Mouse (Mus musculus): ENCODE measurements at regions not wholly inside any gene's neighbourhood (a gene's known extent, or its start where the extent isn't known, plus 50 kb on each side); places are given as distances from the start of the nearest gene placed in this dataset.
A peak's percentile ranks its signal among the peaks of the same experiment; 100 is the strongest.

DNA sequence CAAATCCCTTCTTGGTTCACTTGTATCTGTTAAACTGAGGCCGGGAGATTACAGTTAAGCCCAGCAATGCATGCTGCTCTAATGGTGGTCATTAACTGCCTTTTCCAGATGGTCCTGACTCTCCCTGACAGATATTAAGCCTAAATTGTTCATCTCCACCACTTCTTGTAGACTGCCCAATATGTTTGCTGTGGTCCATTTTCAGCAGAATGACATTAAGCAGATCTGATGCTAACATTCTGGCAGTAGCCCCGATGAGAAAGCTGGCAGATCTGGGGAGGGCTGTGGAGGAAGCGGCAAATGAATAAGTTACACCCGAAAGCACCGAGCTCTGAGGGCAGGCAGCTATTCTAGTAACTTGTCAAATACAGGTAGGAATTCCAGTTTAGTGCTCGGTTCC, 123.5 kb upstream of the Cdh6 start:
- peak; percentile 44; the same call in 1 of the 2 replicates for ATAC-seq (ENCODE audit: low TSS enrichment)

DNA sequence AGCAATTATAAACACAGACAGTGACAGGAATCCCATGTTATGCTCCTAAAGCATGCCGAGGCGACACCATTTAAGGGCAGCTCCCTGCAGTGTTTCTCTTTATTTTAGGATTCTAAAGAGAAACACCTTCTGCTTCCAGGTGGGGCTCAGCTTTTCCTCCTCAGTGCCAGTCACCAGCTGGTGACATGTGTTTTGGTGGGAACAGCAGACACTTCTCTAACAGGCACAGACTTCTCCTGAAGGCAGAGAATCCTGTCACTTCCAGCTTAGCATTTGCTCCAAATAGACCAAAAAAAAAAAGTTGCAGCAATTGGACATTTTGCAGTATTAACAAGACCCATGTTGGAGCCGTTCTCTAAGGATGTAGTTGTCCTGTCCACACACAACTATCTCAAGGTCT, 115.6 kb upstream of the Cdh6 start:
- ATAC-seq (ENCODE audit: low TSS enrichment) = peak; percentile 74

DNA sequence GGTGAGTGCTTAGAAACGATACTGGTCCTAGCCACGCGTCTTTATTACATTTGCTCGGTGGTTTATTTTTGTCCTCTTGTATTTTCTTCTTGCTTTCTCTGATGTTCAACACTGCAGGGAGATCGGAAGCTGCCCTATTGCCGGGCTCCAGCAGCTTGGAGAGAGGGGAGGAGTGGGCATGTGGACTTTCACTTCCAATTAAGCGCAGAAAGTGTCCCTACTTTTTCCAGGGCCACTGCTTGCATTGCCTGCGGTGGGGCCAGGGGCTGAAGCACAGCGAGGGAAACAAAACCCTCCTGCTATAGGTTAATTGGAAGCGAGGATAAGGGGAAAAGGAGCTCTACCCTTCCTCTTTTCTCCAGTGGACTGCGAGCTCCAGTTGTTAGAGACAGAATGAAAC, 114.4 kb upstream of the Cdh6 start:
- peak; percentile 44 for ATAC-seq (ENCODE audit: low TSS enrichment)

DNA sequence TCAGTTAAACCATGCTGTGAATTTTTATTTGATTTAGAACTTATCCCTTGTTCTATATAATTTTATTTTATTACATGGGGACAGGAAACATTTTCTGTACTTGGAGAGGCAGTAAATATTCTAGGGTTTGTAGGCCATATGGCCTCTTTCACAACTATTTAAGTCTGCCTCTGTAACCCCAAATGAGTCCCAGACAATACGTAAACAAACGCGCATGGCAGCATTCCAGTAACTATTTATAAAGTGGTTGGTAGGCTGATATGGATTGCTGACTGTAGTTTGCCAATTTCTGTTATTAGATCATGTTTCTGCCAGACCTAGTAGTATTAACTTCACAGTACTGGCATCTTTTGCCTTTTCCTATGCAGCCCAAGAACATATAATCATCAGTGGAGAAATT, 111.9 kb upstream of the Cdh6 start:
- no peak for ATAC-seq (ENCODE audit: low TSS enrichment)

DNA sequence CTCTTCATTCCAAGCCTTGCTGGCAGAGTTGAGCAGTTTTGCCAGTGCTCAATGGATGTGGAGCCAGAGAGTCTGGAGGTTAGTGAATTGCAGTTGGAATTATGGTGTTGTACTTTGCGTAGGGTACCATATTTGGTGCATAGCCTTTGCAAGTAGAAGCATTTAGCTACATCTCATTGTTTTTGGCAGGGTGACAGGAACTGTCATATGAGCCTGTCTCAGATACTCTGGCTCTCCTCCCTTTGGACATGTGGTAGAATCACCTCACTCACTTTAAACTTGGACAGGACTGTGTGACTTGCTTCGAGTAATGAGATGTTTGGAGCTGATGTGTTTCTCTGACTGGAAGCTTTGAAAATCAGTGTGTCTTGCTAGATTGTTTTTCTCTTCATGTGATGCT, 110.7 kb upstream of the Cdh6 start:
- ATAC-seq (ENCODE audit: low TSS enrichment) = peak; percentile 22; the same call in 1 of the 2 replicates

DNA sequence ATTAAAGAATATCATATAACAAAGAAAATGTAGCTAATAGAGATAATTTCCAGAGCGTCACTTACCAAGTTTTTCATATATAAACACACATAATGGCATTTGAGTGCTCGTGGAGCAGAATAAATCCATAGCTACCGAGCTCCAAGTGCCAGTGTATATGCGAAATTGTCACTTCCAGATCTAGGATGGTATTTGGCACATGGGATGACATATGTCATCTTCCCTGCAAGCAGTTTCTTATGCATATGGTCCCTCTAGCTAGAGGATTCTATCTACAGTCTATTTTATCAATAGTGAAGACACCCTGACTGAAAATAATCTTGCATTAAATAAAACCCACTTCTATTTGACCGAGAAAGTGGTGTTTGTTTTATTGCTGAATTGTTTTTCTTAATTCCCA, 109.6 kb upstream of the Cdh6 start:
- no peak for ATAC-seq (ENCODE audit: low TSS enrichment)

DNA sequence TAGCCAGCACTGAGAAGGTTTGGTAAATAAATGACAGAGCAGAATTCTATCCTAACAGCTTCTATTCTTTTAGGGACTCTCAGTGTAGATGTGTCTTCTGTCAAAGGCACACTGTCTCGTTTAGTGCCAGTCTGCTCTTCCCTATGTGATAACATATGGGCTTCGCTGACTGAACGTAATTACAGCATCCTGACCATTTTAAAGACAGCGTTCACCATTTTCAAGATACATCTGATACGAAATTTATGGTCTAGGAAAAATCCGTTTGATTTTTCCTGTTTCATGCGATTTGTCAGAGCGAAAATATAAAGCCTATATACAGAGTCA, 103.4 kb upstream of the Cdh6 start:
- peak; percentile 57; the same call in 1 of the 2 replicates for ATAC-seq (ENCODE audit: low TSS enrichment)

DNA sequence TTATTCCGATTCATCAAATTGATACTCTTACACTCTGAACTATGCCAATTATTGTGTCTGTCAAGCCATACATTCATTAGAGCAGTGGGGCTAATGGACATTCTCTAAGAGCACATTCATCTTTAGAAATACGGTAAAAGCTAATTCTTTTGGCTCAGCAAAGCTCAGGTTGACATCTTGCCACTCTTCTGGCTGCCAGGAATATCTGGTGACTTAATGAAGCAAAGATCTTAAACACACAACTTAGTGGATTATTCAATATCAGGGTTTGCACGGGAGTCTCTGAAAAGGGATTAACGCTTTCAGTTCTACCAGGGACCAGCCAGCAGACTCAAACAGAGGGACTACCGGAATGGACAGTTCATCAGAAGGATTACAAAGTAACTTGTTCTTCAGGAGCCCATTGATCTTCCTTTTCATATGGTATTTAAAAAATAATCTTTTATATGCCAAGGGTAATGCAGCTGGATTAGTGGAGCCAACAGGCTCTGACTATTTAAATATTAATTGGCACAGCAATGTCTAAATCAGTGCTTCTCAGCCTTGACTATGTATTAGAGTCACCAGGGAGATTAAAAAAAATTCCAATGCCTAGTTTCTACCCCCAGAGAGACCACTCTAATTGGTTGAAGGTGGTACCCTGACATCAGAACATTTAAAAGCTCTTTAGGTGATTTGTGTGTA, 102.9 kb upstream of the Cdh6 start:
- no peak for ATAC-seq (ENCODE audit: low TSS enrichment)

DNA sequence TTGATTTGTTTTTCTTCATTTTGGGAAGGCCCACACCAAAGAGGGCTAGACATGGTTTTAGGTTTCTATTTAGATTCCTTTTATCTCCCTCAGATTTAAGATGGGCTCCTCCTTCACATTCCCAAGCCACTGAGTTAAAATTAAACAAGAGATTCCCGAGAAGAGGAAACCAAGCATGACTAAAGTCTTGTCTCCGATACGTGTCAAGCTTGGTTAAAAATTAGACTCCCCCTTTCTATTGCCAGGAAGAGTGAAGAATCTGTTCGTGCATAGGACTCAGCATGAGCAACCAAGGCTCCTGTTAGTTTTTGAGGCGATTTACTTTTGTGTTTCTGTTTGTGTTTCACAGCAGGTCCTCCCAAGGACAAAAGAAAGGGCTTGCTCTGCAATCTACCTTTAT, 101.9 kb upstream of the Cdh6 start:
- peak; percentile 34; the same call in 1 of the 2 replicates for ATAC-seq (ENCODE audit: low TSS enrichment)

DNA sequence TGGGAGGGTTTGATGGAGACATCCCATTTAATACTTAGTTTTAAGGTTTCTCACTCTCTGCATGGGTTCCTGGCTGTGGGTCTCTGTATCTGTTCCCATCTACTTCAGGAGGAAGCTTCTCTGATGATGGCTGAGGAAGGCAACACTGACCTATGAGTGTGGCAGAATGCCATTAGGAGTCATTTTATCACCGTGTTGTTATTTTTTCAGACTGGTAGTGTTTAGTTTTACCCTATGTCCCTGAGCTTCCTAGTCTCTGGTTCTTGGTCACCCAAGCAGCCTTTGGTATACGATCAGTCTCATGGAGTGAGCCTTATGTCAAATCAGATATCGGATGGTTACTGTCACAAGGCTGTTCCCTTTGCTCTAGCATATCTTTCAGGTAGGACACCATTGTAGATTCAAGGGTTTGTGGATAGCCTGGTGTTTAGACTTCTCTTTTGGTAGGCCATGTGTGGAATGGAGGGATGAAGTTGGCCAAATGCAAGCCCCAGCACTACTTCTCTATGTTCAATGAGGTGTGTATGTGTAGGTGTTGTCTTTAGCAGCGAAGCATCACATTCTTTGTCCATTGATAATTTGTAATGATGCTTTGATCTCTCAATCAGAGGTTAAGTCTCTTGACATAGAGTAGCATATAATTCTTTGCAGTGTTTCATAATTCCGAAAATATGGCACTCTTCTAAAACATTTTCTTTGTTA, 101.0 kb upstream of the Cdh6 start:
- ATAC-seq (ENCODE audit: low TSS enrichment) = no peak

DNA sequence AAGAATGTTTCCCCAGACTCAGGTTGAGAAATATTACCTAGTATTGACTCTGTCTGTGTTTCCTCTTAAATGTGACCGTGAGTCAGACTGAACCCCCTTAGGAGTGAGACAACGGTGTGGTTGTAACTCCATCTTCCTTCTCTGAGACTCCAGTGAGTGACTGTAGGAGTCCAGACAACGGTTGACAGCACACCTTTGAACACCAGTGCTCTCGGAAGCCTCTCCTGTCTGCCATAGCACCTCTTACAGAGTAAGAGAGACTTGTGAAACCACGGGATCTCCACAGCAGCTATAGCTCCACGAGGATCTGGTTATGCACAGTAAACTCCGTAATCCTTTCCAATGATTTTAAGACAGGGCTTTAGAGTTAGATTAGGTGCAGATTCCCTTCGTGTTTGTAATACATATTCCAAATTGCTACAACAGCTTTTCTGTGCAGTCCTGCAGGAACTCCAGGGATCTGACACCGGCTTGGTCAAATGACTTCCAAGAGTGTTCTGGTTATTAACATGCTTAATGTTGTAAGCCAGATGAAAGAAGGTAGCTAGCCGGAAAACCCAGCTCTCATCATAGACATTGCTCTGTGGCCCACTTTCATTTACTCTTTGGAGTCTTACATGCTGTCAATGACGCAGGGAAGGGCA, 72.7 kb upstream of the Cdh6 start:
- ATAC-seq (ENCODE audit: low TSS enrichment) = no peak

DNA sequence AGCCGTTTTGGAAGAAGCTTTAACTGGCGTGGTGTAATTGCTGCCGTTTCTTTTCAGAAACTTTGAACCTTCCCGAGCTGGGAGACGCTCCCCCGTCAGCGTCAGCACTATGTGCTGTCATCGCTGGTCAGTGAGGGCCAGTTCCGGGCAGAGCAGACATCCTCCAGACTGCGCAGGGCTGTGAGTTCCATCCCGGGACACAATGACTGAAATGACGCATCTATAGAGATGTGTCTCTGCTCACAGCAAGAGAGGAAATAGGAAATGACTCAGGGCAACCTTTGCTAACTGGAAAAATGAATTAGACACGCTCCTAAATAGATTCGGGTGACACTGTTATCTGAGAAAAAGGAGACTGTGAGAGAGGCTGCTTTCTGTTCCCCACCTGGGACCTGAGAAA, 70.8 kb upstream of the Cdh6 start:
- ATAC-seq (ENCODE audit: low TSS enrichment) = no peak

DNA sequence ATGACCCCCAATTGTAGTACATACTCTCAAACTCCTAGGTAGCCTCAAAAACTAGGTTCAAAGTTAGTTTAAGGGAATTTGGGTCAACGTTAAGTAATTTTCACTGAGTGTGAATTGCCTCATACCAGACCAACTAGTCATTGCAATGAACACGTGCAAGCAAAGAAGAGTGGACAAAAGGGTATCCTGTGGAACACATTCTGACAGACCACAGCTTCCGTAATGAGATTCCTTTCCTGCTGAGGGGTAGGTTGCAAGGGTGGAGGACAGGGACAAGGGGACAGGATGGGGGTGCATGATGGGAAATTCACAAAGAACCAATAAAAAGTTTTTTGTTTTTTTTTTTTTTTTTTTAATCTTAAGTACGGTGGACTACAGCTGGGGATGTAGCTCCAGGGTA, 70.1 kb upstream of the Cdh6 start:
- ATAC-seq (ENCODE audit: low TSS enrichment) = no peak

DNA sequence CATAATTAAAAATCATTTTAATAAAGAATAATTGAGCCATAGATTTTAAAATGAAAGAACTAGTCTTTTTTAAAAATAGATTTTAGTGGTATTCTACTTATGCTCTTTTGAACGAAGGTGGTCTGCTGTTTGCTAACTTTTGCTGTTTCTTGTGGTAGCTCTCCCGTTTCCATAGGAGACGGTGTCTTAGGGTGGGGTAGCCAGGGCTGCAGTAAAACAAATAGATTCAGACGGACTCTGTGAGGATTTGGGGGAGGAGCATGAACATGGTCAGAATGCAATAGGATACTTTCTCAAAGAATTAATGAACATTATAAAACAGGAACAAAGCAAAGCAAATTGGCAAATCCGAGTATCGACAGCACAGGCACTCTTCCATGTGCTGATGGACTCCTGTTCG, 67.5 kb upstream of the Cdh6 start:
- no peak for ATAC-seq (ENCODE audit: low TSS enrichment)

DNA sequence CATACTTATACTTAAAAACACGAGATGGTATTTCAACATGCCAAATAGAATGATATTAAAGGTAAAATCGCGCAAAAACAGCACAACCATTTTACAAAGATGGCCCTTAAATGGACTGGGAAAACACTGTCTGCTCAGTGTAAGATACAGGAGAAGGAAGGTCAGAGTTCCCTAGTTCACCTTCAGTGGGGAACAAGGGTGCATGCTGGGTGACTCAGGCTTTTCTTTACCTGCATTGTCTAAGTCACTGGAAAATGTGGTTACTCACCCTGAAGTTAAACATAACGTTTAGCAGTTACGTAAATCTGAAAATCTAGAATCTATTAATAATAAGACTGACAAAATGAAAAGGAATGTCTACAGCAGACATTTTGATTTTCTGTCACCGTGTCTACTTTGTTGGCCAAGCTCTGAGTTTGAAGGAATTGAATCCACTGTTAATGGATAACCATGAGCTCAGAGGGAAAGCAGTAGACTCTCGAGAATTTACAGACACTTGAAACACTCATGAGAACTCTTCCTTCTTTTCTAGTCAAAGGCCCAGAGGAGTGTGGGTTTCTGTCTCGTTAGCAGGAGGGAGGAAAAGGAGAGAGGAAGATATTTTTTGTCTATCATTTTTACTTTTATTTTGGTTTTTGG, 63.5 kb upstream of the Cdh6 start:
- no peak for ATAC-seq (ENCODE audit: low TSS enrichment)

DNA sequence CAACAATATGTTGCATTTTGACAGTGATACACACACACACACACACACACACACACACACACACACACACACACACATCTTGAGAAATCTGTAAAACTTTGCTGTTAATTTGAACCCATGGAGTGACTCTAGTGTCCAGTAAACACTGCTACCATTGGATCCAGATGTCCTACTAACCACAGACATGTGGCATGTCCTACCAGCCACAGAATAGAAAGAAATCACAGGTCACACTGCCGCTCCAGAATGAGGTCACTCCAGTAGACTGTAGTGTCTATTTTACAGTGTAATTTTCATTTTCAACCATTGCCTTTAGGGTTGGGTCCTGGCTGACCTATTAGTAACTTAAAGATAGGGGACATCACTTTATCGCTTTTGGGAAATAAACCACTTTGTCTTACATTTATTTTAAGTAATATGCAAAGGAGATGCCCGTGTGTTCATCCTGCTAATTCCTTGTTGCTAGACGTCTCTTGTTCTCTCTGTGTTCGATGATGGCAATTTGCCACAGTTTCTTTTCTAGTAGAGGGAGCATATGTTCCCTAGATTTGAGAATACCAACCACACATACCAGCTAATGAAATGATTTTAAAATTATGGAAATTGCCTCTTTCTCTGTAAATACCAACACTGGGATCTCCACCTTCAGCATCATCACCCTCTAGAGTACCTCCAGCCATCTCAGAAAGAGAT, 59.2 kb upstream of the Cdh6 start:
- ATAC-seq (ENCODE audit: low TSS enrichment) = no peak

DNA sequence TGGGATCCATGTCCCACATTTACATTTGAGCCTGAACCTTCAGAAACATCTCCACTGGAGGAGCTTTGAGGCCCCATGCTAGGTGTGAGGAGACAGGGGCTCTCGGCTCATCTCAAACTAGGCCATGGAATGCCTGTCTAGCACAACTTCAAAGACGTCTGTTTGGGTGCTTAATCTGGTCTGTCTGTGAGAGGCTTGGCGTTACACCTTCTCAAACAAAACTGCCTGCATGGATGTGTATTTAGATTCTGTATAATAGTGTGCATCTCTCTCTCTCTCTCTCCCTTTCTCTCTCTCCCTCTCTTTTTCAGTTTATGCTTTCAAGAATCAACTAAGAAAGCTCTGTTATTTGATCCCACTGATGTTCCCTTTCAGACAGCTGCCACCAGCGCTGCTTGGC, 58.1 kb upstream of the Cdh6 start:
- peak; percentile 16; the same call in 1 of the 2 replicates for ATAC-seq (ENCODE audit: low TSS enrichment)

DNA sequence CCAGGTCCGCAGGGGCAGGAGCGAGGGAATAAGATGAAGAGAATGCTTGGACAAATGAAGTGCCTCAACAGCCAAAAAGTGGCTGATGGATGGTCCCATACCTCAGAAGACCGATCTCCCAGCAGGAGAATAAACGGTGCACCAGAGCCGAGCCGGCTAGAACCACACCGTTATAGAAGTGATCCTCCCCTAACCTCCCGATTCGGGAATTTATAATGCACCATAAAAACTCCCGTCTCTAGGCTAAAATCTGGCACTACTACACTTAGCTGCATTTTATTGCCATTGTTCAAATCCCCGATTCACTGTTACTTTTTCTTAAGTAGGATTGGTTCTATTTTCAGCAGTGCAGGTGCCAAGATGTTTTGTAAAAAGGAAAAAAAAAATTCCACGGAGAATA, 54.6 kb upstream of the Cdh6 start:
- no peak for ATAC-seq (ENCODE audit: low TSS enrichment)
